Mouse (Mus musculus) heart, postnatal 0 days (tissue): ENCODE results near the gene Elavl3.
A peak's percentile ranks its signal among the peaks of the same experiment; 100 is the strongest.

ENCODE experiments used
- CTCF ChIP-seq: IDR thresholded peaks from 2 replicates; pipeline ENCODE4 v1.5.1; 2016; ENCODE audit warnings: antibody characterized with exemption, control low read depth, low read depth
- EP300 ChIP-seq: IDR thresholded peaks from 2 replicates; pipeline ENCODE4 v1.6.1; 2016; ENCODE audit warnings: antibody characterized with exemption, low read depth

DNA sequence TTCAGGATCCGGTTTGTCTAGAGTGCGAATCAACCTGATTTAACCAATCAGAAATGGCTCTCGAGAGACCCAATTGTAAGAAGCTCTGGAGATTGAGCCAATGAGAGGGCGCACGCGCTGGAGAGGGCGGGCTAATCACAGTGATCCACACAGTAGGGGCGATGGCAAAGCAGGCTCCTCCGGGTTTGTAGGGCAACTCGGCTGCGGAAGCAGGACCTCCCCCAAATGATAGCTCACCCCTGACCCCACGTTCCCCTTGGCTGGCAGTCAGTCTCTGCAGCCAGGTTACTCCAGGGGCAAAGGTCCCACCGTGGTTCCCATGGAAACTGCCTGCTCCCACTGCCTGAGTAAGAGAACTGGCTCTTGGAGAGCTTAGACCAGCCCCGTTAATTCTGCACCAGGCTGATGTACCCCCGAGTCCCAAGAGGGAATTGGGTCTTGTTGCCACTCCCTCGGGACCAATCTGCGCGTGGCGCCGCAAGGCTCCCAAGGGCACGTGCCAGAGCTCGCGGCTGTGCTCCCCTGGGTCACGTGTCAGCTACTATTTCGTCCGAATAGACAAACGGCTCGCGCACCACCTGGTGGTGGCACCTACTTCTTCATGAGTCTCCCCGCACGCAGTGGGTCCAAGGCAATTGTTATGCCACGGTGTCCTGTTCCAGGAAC, 2.7 kb upstream of the Elavl3 start:
- TF ChIP-seq EP300 (no peak), CTCF (peak; percentile 50)
